Mouse (Mus musculus): ENCODE measurements around the gene Spsb1. TPM values are rescaled to one million over a fixed set of nuclear protein-coding genes. Genes with fewer than 3 reads are reported as not detected.
A peak's percentile ranks its signal among the peaks of the same experiment; 100 is the strongest.

Gene Spsb1
- polyA plus RNA-seq, 1 experiment from 2014 or later, result 22.3 TPM

DNA sequence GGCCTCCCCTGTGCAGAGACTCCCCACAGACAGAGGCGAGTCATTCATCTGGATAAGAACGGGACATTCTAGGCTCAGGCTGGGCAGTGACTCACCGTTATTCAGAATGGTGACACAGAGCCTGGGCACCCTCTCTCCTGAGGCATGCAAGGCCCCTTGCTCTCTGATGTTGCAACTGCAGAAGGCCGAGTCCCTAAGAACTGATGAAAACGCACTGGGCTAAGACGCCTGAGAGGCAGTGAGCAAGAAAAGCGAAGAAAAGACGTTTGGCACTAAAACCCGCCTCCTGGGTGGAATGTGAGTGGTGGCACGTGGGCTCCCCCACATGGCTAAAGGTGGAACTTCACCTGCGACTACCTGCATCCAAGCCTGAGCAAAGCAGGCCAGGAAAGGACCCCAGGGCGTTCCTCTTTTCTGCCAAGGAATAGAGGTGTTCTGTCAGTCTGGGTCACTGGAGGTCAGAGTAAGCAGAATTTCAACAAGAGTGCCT lies 25.0 kb upstream of the Spsb1 start:
- Histone ChIP-seq H3K4me3 (peak overlapping the region; percentile 14), H3K4me1 (peaks cover 29% of the 10 kb centered on the region), H3K9me3 (no peaks in the 10 kb centered on the region), H3K9ac (peak overlapping the region; percentile 36; the same call in 1 of the 2 replicates), H3K36me3 (peaks cover 22% of the 10 kb centered on the region), H3K4me2 (replicated peaks) (peak overlapping the region; percentile 54), H3K27me3 (no peaks in the 10 kb centered on the region), H3K27ac (peak overlapping the region; percentile 78; the same call in 1 of the 2 replicates)
- 4% methylated on average over 12 of the region's 12 CpGs for WGBS
- peak; percentile 51 for ATAC-seq (ENCODE audit: low FRiP score, low read depth)

DNA sequence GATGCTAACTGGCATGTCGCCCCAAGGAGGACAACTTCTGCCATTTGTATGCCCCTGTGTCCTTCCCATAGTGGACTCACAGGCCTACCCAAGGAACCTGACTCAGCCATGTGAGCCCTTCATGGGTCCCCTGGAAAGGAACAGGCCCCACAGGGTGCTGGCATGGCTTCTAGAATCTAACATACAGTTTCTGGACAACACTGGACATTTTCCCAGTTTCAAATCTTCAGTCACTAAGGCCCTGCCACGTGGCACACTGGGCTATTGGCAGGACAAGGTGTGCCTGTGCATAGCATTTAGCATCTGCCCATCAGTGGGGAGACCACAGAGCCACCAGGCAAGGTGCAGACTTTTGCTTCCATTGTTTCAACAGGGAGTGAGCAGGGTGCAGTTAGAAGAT lies 24.0 kb upstream of the Spsb1 start:
- peaks cover 29% of the 10 kb centered on the region for H3K4me1 ChIP-seq
- H3K4me3 ChIP-seq, result no peak overlapping the region
- H3K9ac ChIP-seq, result peak overlapping the region; percentile 25; the same call in 1 of the 2 replicates
- no peaks in the 10 kb centered on the region for H3K27me3 ChIP-seq
- ATAC-seq (ENCODE audit: low FRiP score, low read depth), result no peak
- no peaks in the 10 kb centered on the region for H3K9me3 ChIP-seq
- H3K36me3 ChIP-seq, result peaks cover 21% of the 10 kb centered on the region
- 88% methylated on average over 2 of the region's 2 CpGs for WGBS
- H3K4me2 ChIP-seq (replicated peaks), result no peak overlapping the region
- no peak overlapping the region for H3K27ac ChIP-seq

DNA sequence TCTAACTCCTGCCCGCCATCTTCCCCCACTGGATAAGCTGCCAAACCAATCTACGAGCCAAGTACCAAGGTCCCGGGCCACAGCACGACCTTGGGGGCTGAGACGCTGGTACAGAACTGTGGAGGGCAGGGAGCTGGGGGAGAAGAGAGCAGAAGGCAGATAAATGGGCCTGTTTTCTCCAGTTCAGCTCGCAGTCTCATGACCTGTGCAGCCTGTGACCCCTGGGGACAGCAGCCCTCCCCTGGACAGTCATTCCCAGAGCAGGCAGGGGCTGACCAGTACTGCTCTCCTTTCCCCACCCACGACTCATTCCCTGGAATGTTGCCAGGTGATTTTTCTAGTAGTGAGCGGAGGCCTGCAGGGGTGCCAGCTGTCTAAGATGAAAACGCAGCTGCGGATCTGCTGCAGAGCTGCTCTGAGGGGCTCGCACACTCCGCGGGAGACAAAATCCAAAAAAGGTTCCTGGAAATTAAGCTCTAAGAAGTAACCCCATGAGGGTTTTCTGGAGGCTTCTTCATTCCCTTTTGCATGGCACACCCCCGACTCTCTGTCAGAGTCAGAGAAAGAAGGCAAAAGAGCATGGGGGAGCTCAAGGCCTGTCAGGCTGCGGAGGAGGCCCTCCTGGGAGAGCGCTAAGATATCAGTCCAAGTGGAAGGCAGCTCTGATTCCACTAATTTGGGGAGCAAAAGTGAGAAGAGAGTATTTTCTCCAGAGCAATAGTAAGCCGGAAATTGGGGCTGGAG lies 23.1 kb upstream of the Spsb1 start:
- Histone ChIP-seq H3K36me3 (peaks cover 14% of the 10 kb centered on the region), H3K27ac (peak overlapping the region; percentile 22; the same call in 1 of the 2 replicates), H3K9ac (peak overlapping the region; percentile 53; the same call in 1 of the 2 replicates), H3K4me1 (peaks cover 29% of the 10 kb centered on the region), H3K9me3 (no peaks in the 10 kb centered on the region), H3K4me3 (no peak overlapping the region), H3K4me2 (replicated peaks) (0 out of 2 replicates have a peak overlapping the region, but pooled peaks have one; percentile 3), H3K27me3 (no peaks in the 10 kb centered on the region)
- ATAC-seq (ENCODE audit: low FRiP score, low read depth), result peak; percentile 16; the same call in 1 of the 2 replicates
- 47% methylated on average over 17 of the region's 17 CpGs for WGBS

DNA sequence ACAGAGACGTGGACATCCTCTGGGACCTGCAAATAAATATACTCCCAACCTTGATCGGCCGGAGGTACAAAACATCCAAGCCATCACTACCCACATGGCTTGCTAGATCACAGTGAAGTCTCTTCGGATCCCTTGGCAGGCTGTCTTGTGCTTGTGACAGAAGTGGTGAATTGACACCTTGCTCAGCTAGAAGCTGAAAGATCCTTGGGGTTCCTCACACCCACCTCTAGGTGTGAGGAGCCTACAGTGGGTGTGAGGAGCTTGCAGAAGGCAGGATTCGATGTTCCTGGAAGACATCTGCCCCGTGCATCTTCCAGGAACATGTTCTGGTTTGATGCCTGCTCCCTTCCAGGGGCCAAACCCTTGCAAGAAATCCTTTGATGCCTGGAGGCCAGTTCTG lies 22.3 kb upstream of the Spsb1 start:
- peaks cover 9% of the 10 kb centered on the region for H3K36me3 ChIP-seq

DNA sequence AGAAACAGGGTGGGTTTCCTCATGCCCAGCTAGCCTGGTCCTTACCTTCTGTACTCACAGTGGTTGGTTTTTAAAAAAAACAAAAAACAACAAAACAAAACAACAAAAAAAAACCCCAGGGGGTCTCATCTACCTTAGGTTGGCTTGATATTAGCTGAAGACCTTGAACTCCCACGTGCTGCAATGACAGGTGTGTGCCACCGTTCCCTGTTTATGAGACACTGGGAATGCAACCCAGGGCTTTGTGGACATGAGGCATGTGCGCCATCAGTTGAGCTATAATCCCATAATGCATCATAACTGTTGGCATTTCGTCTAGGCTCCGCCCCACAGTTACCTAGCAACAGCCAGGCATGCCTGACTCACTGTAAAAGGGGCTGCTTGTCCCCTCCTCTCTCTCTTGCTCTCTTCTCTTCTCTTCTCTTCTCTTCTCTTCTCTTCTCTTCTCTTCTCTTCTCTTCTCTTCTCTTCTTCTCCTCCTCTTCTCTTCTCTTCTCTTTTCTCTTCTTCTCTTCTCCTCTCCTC lies 20.9 kb upstream of the Spsb1 start:
- H3K9me3 ChIP-seq, result no peaks in the 10 kb centered on the region
- ATAC-seq (ENCODE audit: low FRiP score, low read depth), result no peak
- H3K4me1 ChIP-seq, result peaks cover 29% of the 10 kb centered on the region
- 77% methylated on average over 5 of the region's 5 CpGs for WGBS
- no peak overlapping the region for H3K27ac ChIP-seq
- H3K9ac ChIP-seq, result no peak overlapping the region
- H3K36me3 ChIP-seq, result no peaks in the 10 kb centered on the region
- H3K4me3 ChIP-seq, result no peak overlapping the region
- H3K4me2 ChIP-seq (replicated peaks), result no peak overlapping the region
- H3K27me3 ChIP-seq, result no peaks in the 10 kb centered on the region

More for the DNA sequence above, 22.3 kb upstream of the Spsb1 start:
- 0 out of 2 replicates have a peak overlapping the region, but pooled peaks have one; percentile 53 for H3K9ac ChIP-seq
- no peak overlapping the region for H3K4me2 ChIP-seq (replicated peaks)
- peaks cover 29% of the 10 kb centered on the region for H3K4me1 ChIP-seq
- ATAC-seq (ENCODE audit: low FRiP score, low read depth), result no peak
- no peaks in the 10 kb centered on the region for H3K9me3 ChIP-seq
- H3K27ac ChIP-seq, result no peak overlapping the region
- WGBS, result 63% methylated on average over 6 of the region's 6 CpGs
- H3K4me3 ChIP-seq, result no peak overlapping the region
- no peaks in the 10 kb centered on the region for H3K27me3 ChIP-seq

DNA sequence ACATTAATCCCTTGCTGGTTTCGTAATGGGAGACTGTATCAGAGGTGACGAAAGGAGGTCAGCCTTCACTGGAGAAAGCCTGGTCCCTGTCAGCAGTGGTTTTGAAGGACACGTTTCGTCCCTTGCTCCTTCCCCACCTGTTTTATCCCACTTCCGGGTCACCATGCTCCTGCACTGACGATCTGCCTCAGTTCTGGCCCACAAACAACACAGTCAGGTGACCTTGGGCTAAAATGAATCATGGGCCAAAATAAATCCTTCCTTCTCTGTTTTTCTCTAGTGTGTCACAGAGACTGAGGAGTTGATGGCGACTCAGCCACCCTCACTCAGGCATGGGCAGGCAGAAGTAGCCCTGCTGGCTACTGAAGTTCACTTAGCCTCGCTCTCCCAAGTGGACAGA lies 20.4 kb upstream of the Spsb1 start:
- Histone ChIP-seq H3K9me3 (no peaks in the 10 kb centered on the region), H3K4me2 (replicated peaks) (no peak overlapping the region), H3K27me3 (no peaks in the 10 kb centered on the region), H3K4me3 (no peak overlapping the region), H3K27ac (no peak overlapping the region), H3K4me1 (peaks cover 27% of the 10 kb centered on the region), H3K36me3 (no peaks in the 10 kb centered on the region), H3K9ac (no peak overlapping the region)
- WGBS, result 59% methylated on average over 8 of the region's 8 CpGs
- no peak for ATAC-seq (ENCODE audit: low FRiP score, low read depth)

DNA sequence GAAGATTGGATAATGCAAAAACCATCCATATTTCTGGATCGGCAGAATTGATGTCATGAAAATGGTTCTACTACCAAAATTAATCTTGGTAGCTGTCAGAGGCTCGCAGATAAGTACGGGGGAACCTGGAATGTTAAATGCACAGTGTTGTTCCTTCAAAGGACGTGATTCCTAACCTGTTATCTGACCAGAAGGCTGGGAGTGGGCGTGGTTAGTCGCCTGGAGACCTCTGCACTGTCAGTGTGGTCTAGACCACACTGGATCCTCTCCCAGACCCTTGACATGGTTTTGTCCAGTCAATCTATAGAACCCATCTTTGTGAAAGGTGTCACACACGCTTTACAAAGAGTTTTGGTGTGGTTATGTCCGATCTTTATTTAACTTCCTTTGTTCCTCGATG lies 16.6 kb upstream of the Spsb1 start:
- no peak for ATAC-seq (ENCODE audit: low FRiP score, low read depth)
- no peak overlapping the region for H3K4me3 ChIP-seq
- H3K4me1 ChIP-seq, result peaks cover 15% of the 10 kb centered on the region
- H3K27me3 ChIP-seq, result no peaks in the 10 kb centered on the region
- 68% methylated on average over 9 of the region's 9 CpGs for WGBS
- no peaks in the 10 kb centered on the region for H3K9me3 ChIP-seq
- H3K4me2 ChIP-seq (replicated peaks), result no peak overlapping the region
- no peak overlapping the region for H3K27ac ChIP-seq
- H3K36me3 ChIP-seq, result no peaks in the 10 kb centered on the region
- no peak overlapping the region for H3K9ac ChIP-seq

DNA sequence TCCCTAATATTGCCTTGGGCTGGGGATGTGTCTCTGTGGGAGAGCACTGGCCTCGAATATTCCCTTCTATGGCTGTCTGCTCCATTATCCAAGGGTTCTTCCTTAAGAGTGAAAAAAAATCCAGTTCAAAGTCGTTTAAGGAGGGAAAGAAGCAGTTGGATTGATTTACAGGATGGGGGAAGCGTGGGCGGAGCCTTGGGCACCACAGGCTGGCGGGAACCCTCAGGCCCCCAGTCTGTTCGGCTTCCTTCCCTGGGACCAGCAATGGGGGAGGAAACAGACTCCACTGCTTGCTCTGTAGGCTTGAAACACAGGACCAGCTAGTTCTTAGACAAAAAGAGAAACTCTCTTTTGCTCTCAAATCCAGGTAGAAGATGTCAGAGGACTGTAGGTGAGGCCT lies 13.7 kb upstream of the Spsb1 start:
- Histone ChIP-seq H3K4me1 (peaks cover 42% of the 10 kb centered on the region), H3K4me2 (replicated peaks) (no peak overlapping the region), H3K9me3 (no peaks in the 10 kb centered on the region), H3K27ac (no peak overlapping the region), H3K4me3 (no peak overlapping the region), H3K27me3 (no peaks in the 10 kb centered on the region), H3K9ac (no peak overlapping the region), H3K36me3 (no peaks in the 10 kb centered on the region)
- WGBS, result 10% methylated on average over 6 of the region's 6 CpGs
- ATAC-seq (ENCODE audit: low FRiP score, low read depth), result no peak

DNA sequence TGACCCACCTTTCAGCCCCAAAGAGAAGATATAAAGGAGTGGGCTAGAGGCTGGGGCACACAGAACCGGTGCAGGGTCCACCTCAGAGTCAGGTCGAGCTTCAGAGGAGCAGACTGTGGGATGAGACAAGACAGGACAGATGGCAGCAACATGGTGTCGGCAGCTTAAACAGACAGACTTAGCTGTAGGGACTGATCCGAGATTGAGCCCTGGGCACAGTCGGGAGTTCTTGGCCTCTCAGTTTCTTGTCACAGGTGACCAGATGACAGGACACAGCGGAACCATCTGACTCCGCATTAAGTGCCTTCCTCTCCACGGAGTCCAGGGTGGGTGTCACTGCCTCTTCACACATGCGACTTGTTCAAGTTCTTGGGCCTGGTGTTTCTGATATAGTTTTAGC lies 12.1 kb upstream of the Spsb1 start:
- Histone ChIP-seq H3K27ac (no peak overlapping the region), H3K27me3 (no peaks in the 10 kb centered on the region), H3K4me3 (no peak overlapping the region), H3K36me3 (no peaks in the 10 kb centered on the region), H3K4me2 (replicated peaks) (no peak overlapping the region), H3K4me1 (peaks cover 42% of the 10 kb centered on the region), H3K9me3 (no peaks in the 10 kb centered on the region), H3K9ac (no peak overlapping the region)
- no peak for ATAC-seq (ENCODE audit: low FRiP score, low read depth)
- 85% methylated on average over 9 of the region's 9 CpGs for WGBS

DNA sequence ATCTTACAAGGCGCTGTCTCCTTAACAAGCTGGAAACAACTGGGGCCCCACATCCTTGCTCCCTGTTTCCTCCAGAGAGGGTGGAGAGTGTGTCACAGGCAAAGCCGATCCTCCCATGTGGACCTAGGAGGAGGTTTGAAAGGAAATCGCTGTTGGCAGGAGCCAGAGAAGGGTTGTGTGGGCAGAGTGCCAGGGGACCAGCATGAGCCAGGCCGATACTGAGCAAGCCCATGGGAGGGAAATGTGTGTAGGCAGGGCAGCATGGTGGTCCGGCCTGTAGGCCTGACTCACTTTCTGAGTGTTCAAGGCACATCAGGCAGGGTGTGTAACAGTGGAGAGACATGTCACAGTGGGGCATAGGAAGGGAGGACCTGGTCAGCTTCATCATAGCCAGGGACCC lies 11.4 kb upstream of the Spsb1 start:
- Histone ChIP-seq H3K27ac (no peak overlapping the region), H3K36me3 (no peaks in the 10 kb centered on the region), H3K4me1 (peaks cover 42% of the 10 kb centered on the region), H3K9me3 (no peaks in the 10 kb centered on the region), H3K4me2 (replicated peaks) (no peak overlapping the region), H3K9ac (no peak overlapping the region), H3K4me3 (no peak overlapping the region), H3K27me3 (no peaks in the 10 kb centered on the region)
- WGBS, result 56% methylated on average over 5 of the region's 5 CpGs
- ATAC-seq (ENCODE audit: low FRiP score, low read depth), result no peak; the same call in 1 of the 2 replicates

DNA sequence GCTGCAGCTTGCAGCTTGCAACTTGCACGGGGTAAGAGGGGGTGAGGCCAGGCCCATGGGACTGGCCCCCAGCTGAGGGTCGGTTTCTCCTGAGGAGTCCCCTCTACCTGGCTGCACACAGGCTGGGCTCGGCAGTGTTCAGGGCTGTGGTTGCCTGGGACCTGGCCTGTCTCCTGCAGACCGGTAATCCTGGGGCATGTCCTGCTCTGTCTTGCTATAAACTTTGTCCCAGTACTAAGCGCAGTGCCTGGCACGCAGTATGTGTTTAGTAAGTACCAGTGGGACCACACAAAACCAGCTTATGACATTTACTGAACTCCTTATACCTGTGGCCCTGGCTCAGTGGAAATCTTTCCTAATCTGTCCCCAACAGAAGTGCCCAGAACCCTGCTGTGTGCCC lies 10.8 kb upstream of the Spsb1 start:
- Histone ChIP-seq H3K9me3 (no peaks in the 10 kb centered on the region), H3K27ac (no peak overlapping the region), H3K4me1 (peaks cover 42% of the 10 kb centered on the region), H3K9ac (no peak overlapping the region), H3K4me2 (replicated peaks) (no peak overlapping the region), H3K4me3 (no peak overlapping the region), H3K27me3 (no peaks in the 10 kb centered on the region), H3K36me3 (no peaks in the 10 kb centered on the region)
- no peak for ATAC-seq (ENCODE audit: low FRiP score, low read depth)
- WGBS, result 64% methylated on average over 6 of the region's 6 CpGs

DNA sequence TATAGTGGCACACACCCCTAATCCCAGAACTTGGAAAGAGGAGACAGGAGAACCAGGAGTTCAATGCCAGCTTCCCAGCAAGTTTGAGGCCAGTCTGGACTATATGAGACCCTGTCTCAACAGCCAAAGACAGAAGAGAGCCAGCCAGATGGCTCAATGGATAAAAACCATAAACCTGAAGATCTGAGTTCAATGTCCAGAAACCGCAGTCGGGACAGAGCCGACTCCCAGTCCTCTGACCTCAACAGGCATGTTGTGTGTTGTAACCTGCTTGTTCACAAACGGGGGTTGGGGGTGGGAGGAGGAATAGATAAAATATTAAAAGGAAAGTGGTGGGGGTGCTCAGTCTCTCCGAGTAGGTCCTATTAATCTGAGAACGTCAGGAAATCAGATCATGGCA lies 10.4 kb upstream of the Spsb1 start:
- Histone ChIP-seq H3K4me1 (peaks cover 42% of the 10 kb centered on the region), H3K36me3 (no peaks in the 10 kb centered on the region), H3K4me2 (replicated peaks) (no peak overlapping the region), H3K4me3 (no peak overlapping the region), H3K27ac (no peak overlapping the region), H3K9me3 (no peaks in the 10 kb centered on the region), H3K27me3 (no peaks in the 10 kb centered on the region), H3K9ac (no peak overlapping the region)
- WGBS, result 48% methylated on average over 6 of the region's 6 CpGs
- no peak for ATAC-seq (ENCODE audit: low FRiP score, low read depth)
